Mouse (Mus musculus) E14TG2a.4 (cell line): ENCODE results near the gene Wnt10a.

Experiments
- CTCF ChIP-seq: conservative IDR thresholded peaks from 2 replicates; pipeline ENCODE4 v1.5.1; 2014; ENCODE audit warnings: low read length
- NANOG ChIP-seq: IDR thresholded peaks from 2 replicates; pipeline ENCODE4 v1.6.1; 2014; ENCODE audit warnings: borderline replicate concordance, low read length, mixed read lengths
- POU5F1 ChIP-seq: IDR thresholded peaks from 2 replicates; pipeline ENCODE4 v1.6.1; 2014; ENCODE audit warnings: low read length, borderline replicate concordance

- TF ChIP-seq CTCF, result no peak
- TF ChIP-seq NANOG, result no peak
- TF ChIP-seq POU5F1, result no peak
Measured at GRCm38 (mm10) chr1:74791249-74791648, at the start of gene Wnt10a.
